Mouse (Mus musculus): ENCODE data around the gene Ypel1. TPM values are rescaled to one million over a fixed set of nuclear protein-coding genes. Genes with fewer than 3 reads are reported as not detected.

The Ypel1 gene
- 0.42 and 0.83 TPM in 2 replicates for polyA plus RNA-seq (2012; ENCODE audit: low replicate concordance)

GRCm38 (mm10) chr16:17069511-17070443 is at the start of gene Ypel1:
Gene Ypel1, plus strand, starts transcription at chr16:17069696.

GRCm38 (mm10) chr16:17110771-17111743 is 41.6 kb downstream of the Ypel1 start, which contains the start of gene Ppil2:
Gene Ppil2, minus strand, starts transcription at chr16:17111257.

GRCm38 (mm10) chr16:17124871-17125520 is 55.5 kb downstream of the Ypel1 start, which contains the start of gene 2610318N02Rik:
Gene 2610318N02Rik, minus strand, starts transcription at chr16:17125167.

GRCm38 (mm10) chr16:17132089-17132905 is 62.8 kb downstream of the Ypel1 start, which contains the start of gene Sdf2l1:
Gene Sdf2l1, minus strand, starts transcription at chr16:17132383.

Other genes starting within 250 kb of the Ypel1 start
- not detected in 2 replicates for gene Spag6l, start 240.2 kb upstream of the Ypel1 start, polyA plus RNA-seq (2012; ENCODE audit: low replicate concordance)
- 0.16 and 0.45 TPM in 2 replicates for gene Igll1, start 205.7 kb upstream of the Ypel1 start, polyA plus RNA-seq (2012; ENCODE audit: low replicate concordance)
- gene Top3b, start 199.0 kb upstream of the Ypel1 start, polyA plus RNA-seq (2012; ENCODE audit: low replicate concordance): 33.8 and 50.2 TPM in 2 replicates
- gene Vpreb1, start 198.9 kb upstream of the Ypel1 start, polyA plus RNA-seq (2012; ENCODE audit: low replicate concordance): 0.48 TPM in 1 of 2 replicates, not detected in the other
- gene Ppm1f, start 173.2 kb upstream of the Ypel1 start, polyA plus RNA-seq (2012; ENCODE audit: low replicate concordance): 2.6 and 7.3 TPM in 2 replicates
- 28.5 and 40.4 TPM in 2 replicates for gene Mapk1, start 86.3 kb upstream of the Ypel1 start, polyA plus RNA-seq (2012; ENCODE audit: low replicate concordance)
- 67.1 and 127 TPM in 2 replicates for gene Ppil2, start 41.6 kb downstream of the Ypel1 start, polyA plus RNA-seq (2012; ENCODE audit: low replicate concordance)
- 4.8 and 5.8 TPM in 2 replicates for gene 2610318N02Rik, start 55.5 kb downstream of the Ypel1 start, polyA plus RNA-seq (2012; ENCODE audit: low replicate concordance)
- 74.0 and 181 TPM in 2 replicates for gene Sdf2l1, start 62.7 kb downstream of the Ypel1 start, polyA plus RNA-seq (2012; ENCODE audit: low replicate concordance)
- 10.2 and 23.9 TPM in 2 replicates for gene Ydjc, start 74.9 kb downstream of the Ypel1 start, polyA plus RNA-seq (2012; ENCODE audit: low replicate concordance)
- 1.6 and 1.7 TPM in 2 replicates for gene Ccdc116, start 77.5 kb downstream of the Ypel1 start, polyA plus RNA-seq (2012; ENCODE audit: low replicate concordance)
- 55.2 and 55.9 TPM in 2 replicates for gene Ube2l3, start 133.0 kb downstream of the Ypel1 start, polyA plus RNA-seq (2012; ENCODE audit: low replicate concordance)
- 0.09 and 0.10 TPM in 2 replicates for gene Rimbp3, start 138.9 kb downstream of the Ypel1 start, polyA plus RNA-seq (2012; ENCODE audit: low replicate concordance)
- gene Hic2, start 163.9 kb downstream of the Ypel1 start, polyA plus RNA-seq (2012; ENCODE audit: low replicate concordance): 2.1 and 2.7 TPM in 2 replicates
- 17.8 and 50.5 TPM in 2 replicates for gene Tmem191c, start 206.4 kb downstream of the Ypel1 start, polyA plus RNA-seq (2012; ENCODE audit: low replicate concordance)

Measured in hematopoietic multipotent progenitor cell, adult 10-12 weeks (in vitro differentiated cells).